Mouse (Mus musculus) neural tube, embryonic 14.5 days (tissue): ENCODE measurements around the gene Snrnp27. TPM values are rescaled to one million over a fixed set of nuclear protein-coding genes. Genes with fewer than 3 reads are reported as not detected.
A peak's percentile ranks its signal among the peaks of the same experiment; 100 is the strongest.

Experiments
- ATAC-seq: fragments of 200-750 bp; cut with Nextera tagmentation; 2 replicates; pipeline ENCODE4 v1.8.0; 2017; ENCODE audit warnings: low read depth, mild to moderate bottlenecking, moderate TSS enrichment, moderate library complexity
- H3K27ac ChIP-seq: fragments of 300-500 bp; sonication (generic); 2 replicates; pipeline ENCODE4 v1.5.1; 2014; ENCODE audit warnings: low read depth, mild to moderate bottlenecking, control low read depth, low read length, moderate library complexity, mixed read lengths
- H3K27me3 ChIP-seq: fragments of 300-500 bp; sonication (generic); 2 replicates; pipeline ENCODE4 v1.6.1; 2014; ENCODE audit warnings: low read length; ENCODE audit not compliant: control insufficient read depth, insufficient read depth
- H3K36me3 ChIP-seq: fragments of 300-500 bp; sonication (generic); 2 replicates; pipeline ENCODE4 v1.6.1; 2014; ENCODE audit warnings: low read length, mixed read lengths; ENCODE audit not compliant: control insufficient read depth, insufficient read depth
- H3K4me1 ChIP-seq: fragments of 300-500 bp; sonication (generic); 2 replicates; pipeline ENCODE4 v1.6.1; 2014; ENCODE audit warnings: low read length; ENCODE audit not compliant: control insufficient read depth, insufficient read depth
- H3K4me2 ChIP-seq: fragments of 300-500 bp; sonication (generic); 2 replicates; pipeline ENCODE4 v1.6.1; 2014; ENCODE audit warnings: mild to moderate bottlenecking, low read depth, low read length, control low read depth
- H3K4me3 ChIP-seq: fragments of 300-500 bp; sonication (generic); 2 replicates; pipeline ENCODE4 v1.5.1; 2014; ENCODE audit warnings: low read depth, low read length, control low read depth, mixed read lengths
- H3K9ac ChIP-seq: fragments of 300-500 bp; sonication (generic); replicated peaks from 2 replicates; pipeline ENCODE4 v1.6.1; 2014; ENCODE audit warnings: low read depth, mild to moderate bottlenecking, control low read depth, low read length, mixed read lengths
- H3K9me3 ChIP-seq: fragments of 300-500 bp; sonication (generic); 2 replicates; pipeline ENCODE4 v1.6.1; 2016; ENCODE audit warnings: low read length; ENCODE audit not compliant: control insufficient read depth
- WGBS: fragments of 180-500 bp; shearing (Covaris S2); extraction: QIAGEN DNeasy Blood & Tissue Kit; methylation state at CpG from one replicate; pipeline ENCODE4 v1.1.7; 2014; 5-methylcytosine and 5-hydroxymethylcytosine counted together
- polyA plus RNA-seq: library from polyadenylated mRNA; unstranded; fragments of >200 nt; fragmentation: Nextera tagmentation; extraction: Ambion mirVana; gene quantifications from 2 replicates; pipeline ENCODE4 v1.2.1, GENCODE M21; 2014

Gene Snrnp27
- polyA plus RNA-seq, 1 experiment from 2014 or later, result 97.4 TPM

GRCm38 (mm10) chr6:86668580-86669239 lies 15.6 kb downstream of the Snrnp27 start, which contains the start of gene Mxd1:
Mxd1 (minus strand) TSS chr6:86669161.
- WGBS, result under 1% methylated on average over 52 of the region's 76 CpGs
- Histone ChIP-seq H3K9ac (peak within 1 kb of the TSS; percentile 81), H3K27me3 (no peaks in the 10 kb centered on the region), H3K4me2 (peak within 1 kb of the TSS; percentile 89), H3K4me3 (peak within 1 kb of the TSS; percentile 84), H3K9me3 (no peaks in the 10 kb centered on the region), H3K27ac (peak within 1 kb of the TSS; percentile 76), H3K4me1 (peaks cover 18% of the 10 kb centered on the region), H3K36me3 (peaks cover 13% of the 10 kb centered on the region)
- ATAC-seq, result peak; percentile 10; the same call in 1 of the 2 replicates

- Histone ChIP-seq H3K27ac (no peak overlapping the region), H3K9me3 (no peaks in the 10 kb centered on the region), H3K27me3 (no peaks in the 10 kb centered on the region), H3K4me1 (peaks cover 18% of the 10 kb centered on the region), H3K4me2 (peak overlapping the region; percentile 89; the same call in 1 of the 2 replicates), H3K4me3 (no peak overlapping the region), H3K9ac (0 out of 2 replicates have a peak overlapping the region, but pooled peaks have one; percentile 11), H3K36me3 (peaks cover 20% of the 10 kb centered on the region; the same call in 1 of the 2 replicates)
- WGBS, result 95% methylated on average over 10 of the region's 10 CpGs
- no peak for ATAC-seq
Measured at GRCm38 (mm10) chr6:86667061-86667460, 17.3 kb downstream of the Snrnp27 start.

- Histone ChIP-seq H3K9ac (no peak overlapping the region), H3K36me3 (peaks cover 33% of the 10 kb centered on the region), H3K27me3 (no peaks in the 10 kb centered on the region), H3K27ac (no peak overlapping the region), H3K4me2 (no peak overlapping the region), H3K4me1 (peaks cover 18% of the 10 kb centered on the region), H3K4me3 (no peak overlapping the region), H3K9me3 (no peaks in the 10 kb centered on the region)
- 87% methylated on average over 17 of the region's 17 CpGs for WGBS
- ATAC-seq, result no peak
Measured at GRCm38 (mm10) chr6:86665560-86666307, 18.6 kb downstream of the Snrnp27 start.

- Histone ChIP-seq H3K9ac (no peak overlapping the region), H3K4me1 (peaks cover 18% of the 10 kb centered on the region), H3K27me3 (no peaks in the 10 kb centered on the region), H3K27ac (no peak overlapping the region), H3K4me3 (no peak overlapping the region), H3K9me3 (no peaks in the 10 kb centered on the region), H3K4me2 (no peak overlapping the region), H3K36me3 (peaks cover 38% of the 10 kb centered on the region)
- 82% methylated on average over 5 of the region's 5 CpGs for WGBS
- ATAC-seq, result no peak
Measured at GRCm38 (mm10) chr6:86665076-86665475, 19.2 kb downstream of the Snrnp27 start.

GRCm38 (mm10) chr6:86660161-86660877 lies 24.0 kb downstream of the Snrnp27 start:
- H3K36me3 ChIP-seq, result peaks cover 66% of the 10 kb centered on the region
- ATAC-seq, result no peak
- no peaks in the 10 kb centered on the region for H3K9me3 ChIP-seq
- no peak overlapping the region for H3K9ac ChIP-seq
- H3K4me3 ChIP-seq, result no peak overlapping the region
- H3K4me2 ChIP-seq, result no peak overlapping the region
- no peaks in the 10 kb centered on the region for H3K27me3 ChIP-seq
- 78% methylated on average over 9 of the region's 9 CpGs for WGBS
- H3K27ac ChIP-seq, result no peak overlapping the region
- no peaks in the 10 kb centered on the region for H3K4me1 ChIP-seq

GRCm38 (mm10) chr6:86658501-86658900 lies 25.8 kb downstream of the Snrnp27 start:
- no peak overlapping the region for H3K4me2 ChIP-seq
- peaks cover 63% of the 10 kb centered on the region for H3K36me3 ChIP-seq

GRCm38 (mm10) chr6:86654270-86654916 lies 29.9 kb downstream of the Snrnp27 start:
- ATAC-seq, result no peak
- Histone ChIP-seq H3K36me3 (peaks cover 57% of the 10 kb centered on the region), H3K27me3 (no peaks in the 10 kb centered on the region), H3K9ac (no peak overlapping the region), H3K4me3 (no peak overlapping the region), H3K9me3 (no peaks in the 10 kb centered on the region), H3K27ac (no peak overlapping the region), H3K4me1 (no peaks in the 10 kb centered on the region), H3K4me2 (no peak overlapping the region)
- 75% methylated on average over 9 of the region's 9 CpGs for WGBS

More at GRCm38 (mm10) chr6:86658501-86658900, 25.8 kb downstream of the Snrnp27 start:
- no peak for ATAC-seq
- Histone ChIP-seq H3K27ac (no peak overlapping the region), H3K27me3 (no peaks in the 10 kb centered on the region), H3K9me3 (no peaks in the 10 kb centered on the region), H3K9ac (no peak overlapping the region), H3K4me3 (no peak overlapping the region), H3K4me1 (no peaks in the 10 kb centered on the region)
- 83% methylated on average over 3 of the region's 3 CpGs for WGBS

- Histone ChIP-seq H3K4me1 (no peaks in the 10 kb centered on the region), H3K27me3 (no peaks in the 10 kb centered on the region), H3K9ac (no peak overlapping the region), H3K9me3 (no peaks in the 10 kb centered on the region), H3K36me3 (peaks cover 56% of the 10 kb centered on the region), H3K4me3 (no peak overlapping the region), H3K27ac (no peak overlapping the region), H3K4me2 (no peak overlapping the region)
- no peak for ATAC-seq
- 92% methylated on average over 6 of the region's 6 CpGs for WGBS
Measured at GRCm38 (mm10) chr6:86653026-86653425, 31.3 kb downstream of the Snrnp27 start.
